Mouse (Mus musculus): Measurements from ENCODE around the gene Diaph3. TPM values are rescaled to one million over a fixed set of nuclear protein-coding genes. Genes with fewer than 3 reads are reported as not detected.

Gene Diaph3
- total and polyA plus RNA-seq, 3 experiments = 16.2 to 36.9 (median 17.5) TPM

GRCm38 (mm10) chr14:87020240-87020639, 120.8 kb downstream of the Diaph3 start:
- H3K4me1 ChIP-seq (ENCODE audit: control insufficient read depth in 1 of 2, insufficient read depth in 2 of 2) = peaks cover 0 to 13% of the 10 kb centered on the region in 2 experiments; a peak in 3 of 4 replicates
- H3K4me2 ChIP-seq (ENCODE audit: insufficient read depth, low read depth, poor library complexity, severe bottlenecking) = no peak overlapping the region
- dilution Hi-C loops (cut with MboI; ENCODE audit: extremely low pct_ligation_motif_present, extremely low pct_unique_long_range_greater_than_20kb, low sequenced_read_pairs) = no loop called here
- in situ Hi-C loops (cut with MboI; ENCODE audit: low pct_ligation_motif_present, low pct_unique_long_range_greater_than_20kb, low sequenced_read_pairs) = no loop called here
- no peaks in the 10 kb centered on the region for H3K9me3 ChIP-seq (replicated peaks; ENCODE audit: low read length)
- H3K36me3 ChIP-seq (replicated peaks in 1 of 2; ENCODE audit: control insufficient read depth in 1 of 2, insufficient read depth in 1 of 2, low read length in 1 of 2) = peaks cover 3 to 50% of the 10 kb centered on the region in 2 experiments
- H3K4me3 ChIP-seq (replicated peaks in 1 of 3; ENCODE audit: low read depth in 2 of 3, low read length in 2 of 3, poor library complexity in 1 of 3) = no peak overlapping the region
- no peak overlapping the region for H3K27ac ChIP-seq (ENCODE audit: insufficient read depth, low read depth)
- TF ChIP-seq E2F4 (IDR thresholded peaks at IDR 0.05; ENCODE audit: insufficient replicate concordance, low read depth, low read length) (no peak), POLR2A (IDR thresholded peaks at IDR 0.05; ENCODE audit: low read depth, low read length) (no peak), NELFE (IDR thresholded peaks at IDR 0.05; ENCODE audit: low read depth, low read length) (no peak), CHD1 (IDR thresholded peaks at IDR 0.05; ENCODE audit: low read depth, low read length) (no peak), JUND (conservative IDR thresholded peaks at IDR 0.05; ENCODE audit: low read depth, low read length) (no peak), PAX5 (IDR thresholded peaks at IDR 0.05; ENCODE audit: low read length) (no peak), MEF2A (IDR thresholded peaks at IDR 0.05; ENCODE audit: borderline replicate concordance, low read depth, low read length) (no peak), SMC3 (IDR thresholded peaks at IDR 0.05; ENCODE audit: low read depth, low read length) (no peak), HCFC1 (IDR thresholded peaks at IDR 0.05; ENCODE audit: low read depth, low read length) (no peak), RCOR1 (conservative IDR thresholded peaks at IDR 0.05; ENCODE audit: low read depth, low read length) (no peak), NRF1 (IDR thresholded peaks at IDR 0.05; ENCODE audit: low read depth, low read length) (no peak), GABPA (IDR thresholded peaks at IDR 0.05; ENCODE audit: insufficient replicate concordance, low read depth, low read length) (no peak), EP300 (IDR thresholded peaks at IDR 0.05; ENCODE audit: low read length) (no peak)
- no peaks in the 10 kb centered on the region for H3K27me3 ChIP-seq (replicated peaks)
- no peaks in the 10 kb centered on the region for H3K79me2 ChIP-seq (replicated peaks; ENCODE audit: control insufficient read depth, extremely low read depth, insufficient read depth, poor library complexity, severe bottlenecking)
- no peak overlapping the region for H3K9ac ChIP-seq (ENCODE audit: insufficient read depth, low read depth)
- no peak for DNase-seq (ENCODE audit: extremely low read depth)

DNA sequence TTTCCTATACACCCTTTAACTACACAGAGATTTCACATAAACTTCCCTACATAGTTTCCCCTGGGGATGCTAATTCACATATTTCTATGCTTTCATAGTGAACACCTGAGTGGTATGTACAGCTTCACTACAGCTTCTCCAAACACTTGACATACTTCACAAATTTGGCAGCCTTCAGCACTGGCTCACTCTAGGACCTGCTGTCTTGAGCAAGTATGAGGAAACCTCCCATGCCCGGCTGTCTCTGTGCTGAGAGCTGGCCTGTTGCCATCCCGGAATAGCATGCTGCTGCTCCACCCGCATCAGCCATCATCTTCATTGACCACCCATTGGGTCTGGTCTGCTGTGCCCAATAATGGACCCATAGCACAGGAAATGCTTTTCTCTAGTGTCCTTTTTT, 121.3 kb downstream of the Diaph3 start:
- in situ Hi-C loops (cut with MboI; ENCODE audit: low pct_ligation_motif_present, low pct_unique_long_range_greater_than_20kb, low sequenced_read_pairs) = no loop called here
- no peak overlapping the region for H3K4me2 ChIP-seq (ENCODE audit: insufficient read depth, low read depth, poor library complexity, severe bottlenecking)
- dilution Hi-C loops (cut with MboI; ENCODE audit: extremely low pct_ligation_motif_present, extremely low pct_unique_long_range_greater_than_20kb, low sequenced_read_pairs) = no loop called here

More for the DNA sequence above, 121.3 kb downstream of the Diaph3 start:
- Histone ChIP-seq H3K9me3 (replicated peaks; ENCODE audit: low read length) (no peaks in the 10 kb centered on the region), H3K4me1 (ENCODE audit: control insufficient read depth in 1 of 2, insufficient read depth in 2 of 2) (peaks cover 0 to 13% of the 10 kb centered on the region in 2 experiments; a peak in 3 of 4 replicates), H3K79me2 (replicated peaks; ENCODE audit: control insufficient read depth, extremely low read depth, insufficient read depth, poor library complexity, severe bottlenecking) (no peaks in the 10 kb centered on the region), H3K9ac (ENCODE audit: insufficient read depth, low read depth) (no peak overlapping the region), H3K4me3 (replicated peaks in 1 of 3; ENCODE audit: low read depth in 2 of 3, low read length in 2 of 3, poor library complexity in 1 of 3) (no peak overlapping the region), H3K27ac (ENCODE audit: insufficient read depth, low read depth) (no peak overlapping the region), H3K36me3 (replicated peaks in 1 of 2; ENCODE audit: control insufficient read depth in 1 of 2, insufficient read depth in 1 of 2, low read length in 1 of 2) (peaks cover 3 to 46% of the 10 kb centered on the region in 2 experiments), H3K27me3 (replicated peaks) (no peaks in the 10 kb centered on the region)
- TF ChIP-seq MAZ (IDR thresholded peaks at IDR 0.05; ENCODE audit: low read depth, low read length) = no peak
- TF ChIP-seq ELF1 (IDR thresholded peaks at IDR 0.05; ENCODE audit: low read depth, low read length) = no peak
- no peak for TF ChIP-seq PAX5 (IDR thresholded peaks at IDR 0.05; ENCODE audit: low read length)
- TF ChIP-seq JUND (conservative IDR thresholded peaks at IDR 0.05; ENCODE audit: low read depth, low read length) = no peak
- TF ChIP-seq KAT2A (IDR thresholded peaks at IDR 0.05; ENCODE audit: insufficient replicate concordance, low read length) = no peak
- TF ChIP-seq JUN (IDR thresholded peaks at IDR 0.05; ENCODE audit: insufficient read depth, low read depth, low read length) = no peak
- TF ChIP-seq POLR2AphosphoS2 (IDR thresholded peaks at IDR 0.05; ENCODE audit: low read depth, low read length) = no peak
- TF ChIP-seq USF1 (IDR thresholded peaks at IDR 0.05; ENCODE audit: low read depth, low read length) = no peak
- no peak for DNase-seq (ENCODE audit: extremely low read depth)
